Comparison of ENCODE assay signal across 25 mouse cellular contexts in genomic region chr1:181249537-181249936, GRCm38 (mm10). TPM values are rescaled to one million over a fixed set of nuclear protein-coding genes. Genes with fewer than 3 reads are reported as not detected.
A peak's percentile ranks its signal among the peaks of the same experiment; 100 is the strongest.
DNase-seq lines count a peak whose midpoint lies in the region; ATAC-seq and TF ChIP-seq lines count a peak whose summit lies in the region.
"Had no signal": no experiment of that assay in that cellular context is flagged by ENCODE, and none has a peak within 500 bp of the region (broad histone marks: within the 10 kb centered on the region; RNA-seq: fewer than 3 reads in every experiment).

No protein-coding gene starts in this region.

- H3K27ac ChIP-seq in liver, embryonic 14.5 days = peak overlapping the region; percentile 95
- no peak overlapping the region for H3K27ac ChIP-seq in stomach, embryonic 15.5 days
- H3K27ac ChIP-seq: forebrain, embryonic 13.5 days; gastrocnemius, adult 2 months; hindbrain, embryonic 13.5 days; kidney, postnatal 0 days; neural tube, embryonic 12.5 days had no signal

- no peaks in the 10 kb centered on the region for H3K27me3 ChIP-seq in liver, embryonic 14.5 days (ENCODE audit: control insufficient read depth, insufficient read depth, low read length)
- no peaks in the 10 kb centered on the region for H3K27me3 ChIP-seq in stomach, embryonic 15.5 days (replicated peaks)
- H3K27me3 ChIP-seq: forebrain, embryonic 13.5 days; heart, embryonic 12.5 days; hindbrain, embryonic 13.5 days; megakaryocyte, embryonic 14.5 days; neural tube, embryonic 12.5 days; Patski had no signal

- no peak overlapping the region for H3K4me3 ChIP-seq in liver, embryonic 14.5 days (ENCODE audit: insufficient read depth in 1 of 2, low read depth in 2 of 2, low read length in 2 of 2)
- no peak overlapping the region for H3K4me3 ChIP-seq in stomach, embryonic 15.5 days (replicated peaks)
- H3K4me3 ChIP-seq: forebrain, embryonic 13.5 days; gastrocnemius, adult 2 months; heart, embryonic 12.5 days; hindbrain, embryonic 13.5 days; megakaryocyte, embryonic 14.5 days; neural tube, embryonic 12.5 days had no signal

- H3K9me3 ChIP-seq in liver, embryonic 14.5 days (ENCODE audit: control insufficient read depth, low read length) = peaks cover 4% of the 10 kb centered on the region
- H3K9me3 ChIP-seq in stomach, embryonic 15.5 days = no peaks in the 10 kb centered on the region
- H3K9me3 ChIP-seq: forebrain, embryonic 13.5 days; megakaryocyte, embryonic 14.5 days; neural tube, embryonic 12.5 days had no signal

- H3K4me2 ChIP-seq in liver, embryonic 14.5 days (ENCODE audit: low read depth) = peak overlapping the region; percentile 32
- H3K4me2 ChIP-seq in stomach, embryonic 15.5 days = no peak overlapping the region
- H3K4me2 ChIP-seq: forebrain, embryonic 13.5 days; heart, embryonic 12.5 days; hindbrain, embryonic 13.5 days; lung, embryonic 14.5 days; neural tube, embryonic 12.5 days had no signal

- WGBS in liver, embryonic 14.5 days (ENCODE audit: insufficient replicate concordance) = 11% methylated on average over 6 of the region's 6 CpGs
- 78% methylated on average over 6 of the region's 6 CpGs for WGBS in stomach, embryonic 15.5 days

- peak overlapping the region; percentile 53 for H3K9ac ChIP-seq in liver, embryonic 14.5 days (replicated peaks)
- no peak overlapping the region for H3K9ac ChIP-seq in stomach, embryonic 15.5 days
- H3K9ac ChIP-seq: forebrain, embryonic 13.5 days; heart, embryonic 12.5 days; hindbrain, embryonic 13.5 days; lung, embryonic 14.5 days; neural tube, embryonic 12.5 days had no signal

- peak; percentile 5 to 48; a peak in 1 of 4 replicates for ATAC-seq in hematopoietic stem cell, adult 5-6 weeks (replicated peaks in 1 of 2; ENCODE audit: insufficient read depth in 1 of 2, low FRiP score in 2 of 2, low TSS enrichment in 1 of 2, low read depth in 1 of 2, poor library complexity in 2 of 2, severe bottlenecking in 2 of 2)
- peak; percentile 74 for ATAC-seq in liver, embryonic 14.5 days (ENCODE audit: insufficient read depth)
- peak; percentile 55; the same call in 1 of the 2 replicates for ATAC-seq in stomach, embryonic 15.5 days (ENCODE audit: insufficient read depth, low FRiP score, low read depth)
- ATAC-seq: forebrain, embryonic 13.5 days; inflammation-experienced regulatory T-cells, adult 6 months; Patski had no signal

- H3K36me3 ChIP-seq in liver, embryonic 14.5 days (replicated peaks; ENCODE audit: control insufficient read depth, insufficient read depth, low read depth) = no peaks in the 10 kb centered on the region
- no peaks in the 10 kb centered on the region for H3K36me3 ChIP-seq in stomach, embryonic 15.5 days
- H3K36me3 ChIP-seq: heart, embryonic 12.5 days; hindbrain, embryonic 13.5 days; neural tube, embryonic 12.5 days had no signal

- peak; percentile 59 for DNase-seq in c-Kit-negative CD71-positive TER-119-positive erythroid progenitor cells, embryonic 14.5 days (ENCODE audit: low read depth, low spot score)
- DNase-seq in liver, embryonic 14.5 days (ENCODE audit: low read depth in 3 of 3, low spot score in 3 of 3) = peak in 2 of 3 experiments; percentile 57 to 61
- no peak for DNase-seq in gastrocnemius, adult 8-10 months (ENCODE audit: low spot score in 2 of 2)
- DNase-seq in layer of hippocampus, postnatal 10 days (ENCODE audit: low spot score in 2 of 2) = no peak
- DNase-seq in lung, adult 18-20 months = no peak
- DNase-seq: adrenal gland, adult 2 months; cerebellum, adult 2 months; cerebellum, postnatal 25 days; gastrocnemius, adult 2 months; heart, postnatal 10 days; kidney, adult 2 months; lung, embryonic 14.5 days; midbrain, embryonic 14.5 days; right cerebral cortex, postnatal 25 days; thymus, postnatal 25 days had no signal

- no peak for TF ChIP-seq CTCF in liver, embryonic 14.5 days (IDR thresholded peaks at IDR 0.05; ENCODE audit: low read depth)

- peaks cover 54 to 58% of the 10 kb centered on the region in 2 experiments for H3K4me1 ChIP-seq in liver, embryonic 14.5 days (replicated peaks; ENCODE audit: control insufficient read depth in 2 of 2, insufficient read depth in 2 of 2, low read length in 1 of 2)
- peaks cover 17% of the 10 kb centered on the region for H3K4me1 ChIP-seq in stomach, embryonic 15.5 days

- TF ChIP-seq EP300 in liver, embryonic 14.5 days (IDR thresholded peaks at IDR 0.05; ENCODE audit: low read depth) = peak; percentile 84

RNA-seq across cellular contexts. Expression of gene Wdr26, which starts 37.7 kb away (rescaled TPM):
- 95.9 and 106 TPM in 2 replicates for total RNA-seq in hematopoietic stem cell, adult 5-6 weeks (2017)
- 47.8 and 68.9 TPM in 2 replicates for polyA plus RNA-seq in liver, embryonic 14.5 days (2012; rRNA removed)
- 57.8 and 64.4 TPM in 2 replicates for polyA plus RNA-seq in liver, embryonic 14.5 days (2014; fragmentation: Nextera tagmentation; extraction: Ambion mirVana)
- 32.6 and 33.3 TPM in 2 replicates for polyA plus RNA-seq in stomach, embryonic 15.5 days (2015; fragmentation: Nextera tagmentation; extraction: Ambion mirVana)
- 100 to 1,000 TPM in 1 of 4 experiments, 10 to 100 TPM in 3; 91.5 to 100 (median 92.8) TPM for total RNA-seq in gastrocnemius, adult 8-10 months (2022)
- total RNA-seq in layer of hippocampus, postnatal 10 days (2021) = 100 to 1,000 TPM; 129 to 138 TPM

Comparison
In these comparisons a context has a peak if more than half of its experiments do, and no peak if none do; other contexts are left out.
1. DNase-seq: peak in c-Kit-negative CD71-positive TER-119-positive erythroid progenitor cells, embryonic 14.5 days (single experiment) and liver, embryonic 14.5 days (2 of 3); none in gastrocnemius, adult 8-10 months (0 of 2), layer of hippocampus, postnatal 10 days (0 of 2) and lung, adult 18-20 months (0 of 2).
2. Peak in every context shown above with its lines, with median percentiles within 50 percentile points of each other: ATAC-seq.